Mouse (Mus musculus) small intestine, adult 2 months (tissue): Measurements from ENCODE around the gene Maneal.

Source experiments
- CTCF ChIP-seq: fragments of 200-500 bp; IDR thresholded peaks from 2 replicates; pipeline ENCODE4 v1.5.1; 2012; ENCODE audit warnings: low read depth, mild to moderate bottlenecking, control low read depth, inconsistent platforms, low read length, moderate library complexity, mixed read lengths; ENCODE audit not compliant: insufficient replicate concordance, insufficient read length; ENCODE audit errors: extremely low read depth
- POLR2A ChIP-seq: fragments of 200-500 bp; IDR thresholded peaks from 2 replicates; pipeline ENCODE4 v1.6.1; 2012; ENCODE audit warnings: low read depth, mild to moderate bottlenecking, control low read depth, inconsistent platforms, low read length, moderate library complexity

DNA sequence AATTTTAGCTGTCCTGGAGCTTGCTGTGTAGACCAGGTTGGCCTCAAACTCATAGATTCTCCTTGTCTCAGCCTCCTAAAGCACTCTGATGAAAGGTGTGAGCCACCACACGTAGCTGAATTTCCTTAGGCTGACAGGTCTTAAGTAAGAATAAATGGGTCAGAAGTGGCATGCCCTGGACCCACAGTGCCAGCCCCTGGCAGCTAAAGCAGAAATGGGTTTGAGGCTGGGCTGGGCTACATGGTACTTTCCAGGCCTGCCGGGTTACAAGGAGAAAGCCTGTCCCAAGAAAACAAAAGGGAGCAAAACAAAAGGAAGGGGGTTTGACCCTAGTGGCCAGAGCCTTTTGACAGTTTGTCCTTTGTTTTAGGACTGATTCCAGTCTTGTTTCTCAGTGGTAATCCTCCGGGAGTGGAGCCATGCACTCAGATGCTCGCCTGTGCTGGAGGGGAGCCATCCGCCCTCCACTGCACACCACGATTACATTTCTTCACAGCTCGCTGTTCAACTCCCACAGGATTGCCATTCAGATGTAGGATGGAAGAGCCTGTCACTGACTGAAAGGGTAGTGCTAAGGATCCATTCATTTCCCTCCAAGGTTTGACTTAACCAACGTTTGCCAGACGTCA lies 50.5 kb downstream of the Maneal start:
- TF ChIP-seq CTCF (no peak), POLR2A (no peak)
